Mouse (Mus musculus): ENCODE data around the gene B2m. TPM values are rescaled to one million over a fixed set of nuclear protein-coding genes. Genes with fewer than 3 reads are reported as not detected.

B2m gene
- polyA plus RNA-seq, 1 experiment from 2014 or later = 63.5 TPM

DNA sequence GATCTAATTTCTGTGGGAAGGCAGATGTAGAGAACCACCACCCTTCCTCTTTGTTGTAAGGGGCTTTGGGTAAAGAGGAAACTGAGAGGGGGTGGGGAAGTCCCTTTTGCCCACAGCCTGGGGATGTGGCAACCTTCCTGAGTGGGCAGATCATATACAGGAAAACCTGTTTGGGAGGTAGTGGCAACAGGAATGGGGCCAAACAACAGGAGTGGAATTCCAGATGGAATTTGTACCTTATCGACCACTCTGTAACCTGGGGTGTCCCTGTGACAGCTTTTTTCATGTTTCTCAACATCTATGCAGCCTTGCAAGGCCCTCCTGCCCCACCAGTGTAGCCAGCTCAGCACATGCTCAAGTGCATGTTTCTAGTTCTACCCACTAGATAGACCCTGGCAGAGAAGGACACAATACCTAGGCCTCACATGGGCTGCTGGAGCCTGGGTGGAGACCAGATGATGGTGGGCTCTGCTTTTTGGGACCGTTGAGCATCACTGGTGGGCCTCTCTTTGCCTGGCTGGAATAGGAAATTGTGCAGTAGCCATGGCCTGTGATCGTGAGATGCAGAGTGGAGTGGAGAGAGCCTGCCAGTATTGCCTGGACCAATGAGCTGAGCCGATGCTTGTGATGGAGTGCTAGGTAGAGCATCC, 8.7 kb downstream of the B2m start:
- Histone ChIP-seq H3K27me3 (ENCODE audit: control insufficient read depth, insufficient read depth, low read length) (no peaks in the 10 kb centered on the region), H3K4me1 (ENCODE audit: control insufficient read depth, insufficient read depth, low read length) (no peaks in the 10 kb centered on the region), H3K9me3 (ENCODE audit: control insufficient read depth, low read length) (no peaks in the 10 kb centered on the region), H3K27ac (ENCODE audit: low read depth, low read length) (no peak overlapping the region), H3K9ac (replicated peaks; ENCODE audit: low read depth, low read length) (no peak overlapping the region), H3K4me3 (ENCODE audit: low read depth, low read length) (no peak overlapping the region), H3K4me2 (ENCODE audit: low read depth, low read length) (no peak overlapping the region), H3K36me3 (ENCODE audit: control insufficient read depth, insufficient read depth, low read length) (no peaks in the 10 kb centered on the region)
- no peak for ATAC-seq (ENCODE audit: low read depth)
- WGBS = 95% methylated on average over 4 of the region's 4 CpGs

- ATAC-seq (ENCODE audit: low read depth) = no peak
- Histone ChIP-seq H3K9ac (replicated peaks; ENCODE audit: low read depth, low read length) (no peak overlapping the region), H3K4me2 (ENCODE audit: low read depth, low read length) (no peak overlapping the region), H3K36me3 (ENCODE audit: control insufficient read depth, insufficient read depth, low read length) (no peaks in the 10 kb centered on the region), H3K4me1 (ENCODE audit: control insufficient read depth, insufficient read depth, low read length) (no peaks in the 10 kb centered on the region), H3K4me3 (ENCODE audit: low read depth, low read length) (no peak overlapping the region), H3K9me3 (ENCODE audit: control insufficient read depth, low read length) (no peaks in the 10 kb centered on the region), H3K27ac (ENCODE audit: low read depth, low read length) (no peak overlapping the region), H3K27me3 (ENCODE audit: control insufficient read depth, insufficient read depth, low read length) (no peaks in the 10 kb centered on the region)
Observed at GRCm38 (mm10) chr2:122157561-122157960, 10.1 kb downstream of the B2m start.

DNA sequence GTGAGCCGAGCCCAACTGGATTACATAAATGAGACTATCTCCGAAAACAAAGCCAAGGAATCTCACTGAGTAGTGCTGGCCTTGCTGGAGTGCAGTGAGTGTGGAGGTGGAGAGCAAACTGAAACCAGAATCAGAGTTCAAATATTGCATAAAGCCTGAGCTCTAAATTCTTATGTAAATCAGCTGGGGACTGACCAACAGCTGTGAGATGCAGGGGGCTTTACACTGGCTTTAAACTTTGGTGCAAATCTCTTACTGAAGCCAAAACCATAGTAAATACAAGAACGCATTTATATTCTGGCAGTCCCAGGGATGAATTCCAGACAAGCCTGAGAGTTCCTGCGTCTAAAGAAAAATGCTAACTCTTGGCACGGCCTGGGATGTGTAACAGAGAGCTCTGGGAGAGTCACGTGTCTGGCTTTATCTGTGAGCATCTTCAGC, 10.9 kb downstream of the B2m start:
- no peaks in the 10 kb centered on the region for H3K4me1 ChIP-seq (ENCODE audit: control insufficient read depth, insufficient read depth, low read length)
- no peaks in the 10 kb centered on the region for H3K27me3 ChIP-seq (ENCODE audit: control insufficient read depth, insufficient read depth, low read length)
- WGBS = 69% methylated on average over 6 of the region's 6 CpGs
- no peak overlapping the region for H3K4me2 ChIP-seq (ENCODE audit: low read depth, low read length)
- ATAC-seq (ENCODE audit: low read depth) = no peak
- no peak overlapping the region for H3K9ac ChIP-seq (replicated peaks; ENCODE audit: low read depth, low read length)
- H3K4me3 ChIP-seq (ENCODE audit: low read depth, low read length) = no peak overlapping the region
- H3K9me3 ChIP-seq (ENCODE audit: control insufficient read depth, low read length) = no peaks in the 10 kb centered on the region
- H3K36me3 ChIP-seq (ENCODE audit: control insufficient read depth, insufficient read depth, low read length) = no peaks in the 10 kb centered on the region
- no peak overlapping the region for H3K27ac ChIP-seq (ENCODE audit: low read depth, low read length)

DNA sequence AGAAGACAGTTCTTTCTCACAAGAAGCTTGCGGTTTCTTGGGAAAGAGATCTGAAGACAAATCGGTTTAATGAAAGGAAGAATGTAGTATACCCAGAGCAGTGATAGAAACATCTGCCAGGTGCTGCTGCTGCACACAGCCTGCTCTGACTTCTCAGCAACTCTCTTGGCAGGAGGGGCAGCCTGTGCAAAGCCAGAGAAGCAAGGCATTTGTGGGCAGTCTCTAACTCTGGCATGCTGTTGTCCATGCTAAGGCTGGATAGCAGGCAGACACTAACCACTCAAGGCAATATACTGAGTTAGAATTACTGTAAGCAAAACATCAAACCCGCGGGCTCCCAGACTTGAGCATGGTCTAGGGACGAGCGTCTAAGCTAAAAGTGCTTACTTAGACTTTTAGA, 12.2 kb downstream of the B2m start:
- H3K27me3 ChIP-seq (ENCODE audit: control insufficient read depth, insufficient read depth, low read length) = no peaks in the 10 kb centered on the region
- 90% methylated on average over 6 of the region's 6 CpGs for WGBS
- H3K4me1 ChIP-seq (ENCODE audit: control insufficient read depth, insufficient read depth, low read length) = no peaks in the 10 kb centered on the region
- no peak for ATAC-seq (ENCODE audit: low read depth)
- H3K9me3 ChIP-seq (ENCODE audit: control insufficient read depth, low read length) = no peaks in the 10 kb centered on the region
- H3K9ac ChIP-seq (replicated peaks; ENCODE audit: low read depth, low read length) = no peak overlapping the region
- H3K27ac ChIP-seq (ENCODE audit: low read depth, low read length) = no peak overlapping the region
- no peaks in the 10 kb centered on the region for H3K36me3 ChIP-seq (ENCODE audit: control insufficient read depth, insufficient read depth, low read length)
- H3K4me3 ChIP-seq (ENCODE audit: low read depth, low read length) = no peak overlapping the region
- no peak overlapping the region for H3K4me2 ChIP-seq (ENCODE audit: low read depth, low read length)

DNA sequence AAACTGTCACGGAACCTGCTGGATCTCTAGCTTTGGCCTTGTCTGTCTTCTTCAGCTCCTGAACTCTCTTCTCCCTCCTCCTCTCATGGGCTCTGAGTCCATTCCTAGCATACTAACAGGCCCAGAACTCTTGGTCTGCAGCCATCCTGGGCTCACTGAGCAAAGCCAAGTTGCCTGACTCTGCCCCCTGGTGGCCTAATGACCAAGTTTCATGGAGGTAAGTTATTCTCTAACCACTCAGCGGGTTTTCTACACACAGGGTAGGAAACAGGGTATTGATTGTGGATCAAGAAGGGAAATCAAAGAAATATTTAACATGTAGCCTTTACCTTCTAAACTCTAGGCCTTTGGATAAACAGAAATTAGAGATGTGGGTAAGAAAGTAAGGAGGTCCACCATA, 13.2 kb downstream of the B2m start, which contains the start of gene Trim69:
Gene Trim69, plus strand, starts transcription at position 21 of the 400 bp plus-strand sequence.
- no peaks in the 10 kb centered on the region for H3K9me3 ChIP-seq (ENCODE audit: control insufficient read depth, low read length)
- H3K4me3 ChIP-seq (ENCODE audit: low read depth, low read length) = no peak within 1 kb of the TSS
- H3K4me2 ChIP-seq (ENCODE audit: low read depth, low read length) = no peak within 1 kb of the TSS
- no peaks in the 10 kb centered on the region for H3K4me1 ChIP-seq (ENCODE audit: control insufficient read depth, insufficient read depth, low read length)
- no peaks in the 10 kb centered on the region for H3K27me3 ChIP-seq (ENCODE audit: control insufficient read depth, insufficient read depth, low read length)
- H3K36me3 ChIP-seq (ENCODE audit: control insufficient read depth, insufficient read depth, low read length) = no peaks in the 10 kb centered on the region
- 44% methylated on average over 2 of the region's 2 CpGs for WGBS
- peak; percentile 46; the same call in 1 of the 2 replicates for ATAC-seq (ENCODE audit: low read depth)
- no peak within 1 kb of the TSS for H3K9ac ChIP-seq (replicated peaks; ENCODE audit: low read depth, low read length)
- H3K27ac ChIP-seq (ENCODE audit: low read depth, low read length) = no peak within 1 kb of the TSS

GRCm38 (mm10) chr2:122161542-122161941, 14.1 kb downstream of the B2m start:
- Histone ChIP-seq H3K4me2 (ENCODE audit: low read depth, low read length) (no peak overlapping the region), H3K9me3 (ENCODE audit: control insufficient read depth, low read length) (no peaks in the 10 kb centered on the region), H3K27ac (ENCODE audit: low read depth, low read length) (no peak overlapping the region), H3K9ac (replicated peaks; ENCODE audit: low read depth, low read length) (no peak overlapping the region), H3K4me1 (ENCODE audit: control insufficient read depth, insufficient read depth, low read length) (no peaks in the 10 kb centered on the region), H3K36me3 (ENCODE audit: control insufficient read depth, insufficient read depth, low read length) (no peaks in the 10 kb centered on the region), H3K27me3 (ENCODE audit: control insufficient read depth, insufficient read depth, low read length) (no peaks in the 10 kb centered on the region), H3K4me3 (ENCODE audit: low read depth, low read length) (no peak overlapping the region)
- WGBS = 47% methylated on average over 4 of the region's 4 CpGs
- ATAC-seq (ENCODE audit: low read depth) = no peak

DNA sequence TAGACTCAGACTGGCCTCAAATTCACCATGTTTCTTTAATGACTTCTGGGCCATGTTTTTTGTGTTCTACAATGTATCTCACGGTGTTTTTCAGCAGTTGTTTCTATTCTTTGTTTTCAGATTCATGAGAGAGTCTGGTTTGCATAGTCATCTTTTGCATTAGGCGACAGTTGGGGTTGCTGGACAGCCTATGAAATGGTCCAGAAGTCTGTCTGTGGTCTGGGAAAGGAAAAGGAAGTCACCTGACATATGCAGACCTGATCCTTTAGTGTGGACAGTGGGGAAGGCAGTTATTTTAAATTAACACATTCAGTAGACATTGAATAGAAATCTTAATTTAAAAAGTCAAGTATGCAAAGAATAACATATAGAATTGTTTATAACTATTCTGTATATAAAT, 15.0 kb downstream of the B2m start:
- WGBS = 82% methylated on average over 2 of the region's 2 CpGs
- H3K27ac ChIP-seq (ENCODE audit: low read depth, low read length) = no peak overlapping the region
- no peak for ATAC-seq (ENCODE audit: low read depth)
- no peaks in the 10 kb centered on the region for H3K9me3 ChIP-seq (ENCODE audit: control insufficient read depth, low read length)
- H3K36me3 ChIP-seq (ENCODE audit: control insufficient read depth, insufficient read depth, low read length) = no peaks in the 10 kb centered on the region
- no peak overlapping the region for H3K4me2 ChIP-seq (ENCODE audit: low read depth, low read length)
- H3K4me3 ChIP-seq (ENCODE audit: low read depth, low read length) = no peak overlapping the region
- H3K27me3 ChIP-seq (ENCODE audit: control insufficient read depth, insufficient read depth, low read length) = no peaks in the 10 kb centered on the region
- no peak overlapping the region for H3K9ac ChIP-seq (replicated peaks; ENCODE audit: low read depth, low read length)
- no peaks in the 10 kb centered on the region for H3K4me1 ChIP-seq (ENCODE audit: control insufficient read depth, insufficient read depth, low read length)

DNA sequence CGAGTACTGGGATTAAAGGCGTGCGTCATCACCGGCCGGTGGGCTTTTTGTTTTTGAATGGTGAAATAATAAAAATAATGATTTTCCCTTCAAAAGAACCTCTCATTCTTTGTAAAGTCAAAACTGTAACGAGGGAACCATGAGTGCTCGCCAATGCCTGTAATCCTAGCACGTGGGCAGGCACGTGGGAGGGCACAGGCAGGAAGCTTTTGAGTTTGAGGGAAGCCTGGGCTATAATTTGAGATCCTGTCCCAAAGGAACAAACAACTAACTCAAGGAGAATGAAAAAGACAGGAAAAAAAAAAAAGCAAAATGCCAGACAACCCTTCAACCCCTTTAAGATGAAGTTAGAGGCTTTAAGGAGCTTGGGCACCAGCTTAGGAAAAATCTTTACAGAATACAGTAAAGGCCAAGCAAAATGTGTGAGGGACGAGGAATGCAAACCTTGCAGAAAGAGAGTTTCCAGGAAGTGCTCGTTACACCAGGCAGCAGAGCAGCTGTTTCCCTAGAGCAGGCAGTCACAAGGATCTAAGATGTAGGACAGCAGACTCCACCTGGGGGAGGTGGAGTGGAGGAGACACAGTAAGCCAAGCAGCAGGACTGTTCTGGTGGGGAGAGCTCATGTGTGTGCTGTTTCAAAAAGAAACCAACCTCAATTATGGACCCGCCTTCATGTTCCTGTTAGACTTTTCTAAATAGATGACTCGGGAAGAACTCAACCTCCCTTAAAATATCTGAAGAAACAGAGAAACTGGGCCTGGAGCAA, 16.1 kb downstream of the B2m start:
- H3K27me3 ChIP-seq (ENCODE audit: control insufficient read depth, insufficient read depth, low read length) = no peaks in the 10 kb centered on the region
- WGBS = 87% methylated on average over 13 of the region's 13 CpGs
- H3K4me3 ChIP-seq (ENCODE audit: low read depth, low read length) = no peak overlapping the region
- no peaks in the 10 kb centered on the region for H3K36me3 ChIP-seq (ENCODE audit: control insufficient read depth, insufficient read depth, low read length)
- no peaks in the 10 kb centered on the region for H3K4me1 ChIP-seq (ENCODE audit: control insufficient read depth, insufficient read depth, low read length)
- no peak for ATAC-seq (ENCODE audit: low read depth)
- H3K4me2 ChIP-seq (ENCODE audit: low read depth, low read length) = no peak overlapping the region
- H3K9ac ChIP-seq (replicated peaks; ENCODE audit: low read depth, low read length) = no peak overlapping the region
- no peaks in the 10 kb centered on the region for H3K9me3 ChIP-seq (ENCODE audit: control insufficient read depth, low read length)
- H3K27ac ChIP-seq (ENCODE audit: low read depth, low read length) = no peak overlapping the region

- Histone ChIP-seq H3K9me3 (ENCODE audit: control insufficient read depth, low read length) (no peaks in the 10 kb centered on the region), H3K36me3 (ENCODE audit: control insufficient read depth, insufficient read depth, low read length) (no peaks in the 10 kb centered on the region), H3K4me1 (ENCODE audit: control insufficient read depth, insufficient read depth, low read length) (no peaks in the 10 kb centered on the region), H3K27me3 (ENCODE audit: control insufficient read depth, insufficient read depth, low read length) (no peaks in the 10 kb centered on the region), H3K9ac (replicated peaks; ENCODE audit: low read depth, low read length) (no peak overlapping the region), H3K4me3 (ENCODE audit: low read depth, low read length) (no peak overlapping the region), H3K4me2 (ENCODE audit: low read depth, low read length) (no peak overlapping the region), H3K27ac (ENCODE audit: low read depth, low read length) (no peak overlapping the region)
- 85% methylated on average over 11 of the region's 11 CpGs for WGBS
- no peak for ATAC-seq (ENCODE audit: low read depth)
Observed at GRCm38 (mm10) chr2:122164293-122164692, 16.8 kb downstream of the B2m start.
